Mouse (Mus musculus): ENCODE results near the gene Ppm1l.

- TF ChIP-seq CTCF (IDR thresholded peaks at IDR 0.05; ENCODE audit: low read depth) = no peak
- no peak for TF ChIP-seq EP300 (optimal IDR thresholded peaks at IDR 0.05)
Observed at GRCm38 (mm10) chr3:69489669-69490068, 173.0 kb downstream of the Ppm1l start.

Measured in stomach, postnatal 0 days (tissue).